Mouse (Mus musculus) MEL (cell line): ENCODE data around the gene Vmn1r149.
"Not testable (repeated sequence)": the region's sequence is repeated elsewhere in the genome, so short reads cannot be mapped to it uniquely, and the experiment has no call there.

Experiments used
- BHLHE40 ChIP-seq: IDR thresholded peaks from 2 replicates; pipeline ENCODE4 v1.6.1; 2012; ENCODE audit warnings: low read depth, mild to moderate bottlenecking, inconsistent platforms, low read length, improper control_type of control experiment, borderline replicate concordance
- CTCF ChIP-seq, 3 experiments: IDR thresholded peaks in 2 of 3; conservative IDR thresholded peaks in 1 of 3; 2 replicates each; pipeline ENCODE4 v1.5.1; 2011 to 2012; ENCODE audit warnings: low read length in 3 of 3, low read depth in 2 of 3, mild to moderate bottlenecking in 2 of 3, improper control_type of control experiment in 1 of 3, inconsistent platforms in 1 of 3, mixed read lengths in 1 of 3, moderate library complexity in 1 of 3; ENCODE audit not compliant: control insufficient read depth in 1 of 3, insufficient read depth in 1 of 3, poor library complexity in 1 of 3, severe bottlenecking in 1 of 3
- EP300 ChIP-seq, 2 experiments: IDR thresholded peaks; 2 replicates each; pipeline ENCODE4 v1.6.1; 2011; ENCODE audit warnings: improper control_type of control experiment in 2 of 2, low read length in 2 of 2, low read depth in 1 of 2, mild to moderate bottlenecking in 1 of 2
- GATA1 ChIP-seq: IDR thresholded peaks from 2 replicates; pipeline ENCODE4 v1.6.1; 2011; ENCODE audit warnings: low read depth, low read length, improper control_type of control experiment
- MAZ ChIP-seq: IDR thresholded peaks from 2 replicates; pipeline ENCODE4 v1.6.1; 2012; ENCODE audit warnings: low read depth, mild to moderate bottlenecking, inconsistent platforms, low read length, improper control_type of control experiment
- POLR2A ChIP-seq, 2 experiments: IDR thresholded peaks; 2 replicates each; pipeline ENCODE4 v1.6.1; 2011 to 2012; ENCODE audit warnings: low read length in 2 of 2, mild to moderate bottlenecking in 2 of 2, control low read depth in 1 of 2, improper control_type of control experiment in 1 of 2, low read depth in 1 of 2, moderate library complexity in 1 of 2; ENCODE audit not compliant: control insufficient read depth in 1 of 2, insufficient read depth in 1 of 2, poor library complexity in 1 of 2
- RCOR1 ChIP-seq: IDR thresholded peaks from 2 replicates; pipeline ENCODE4 v1.6.1; 2012; ENCODE audit warnings: low read depth, mild to moderate bottlenecking, inconsistent platforms, low read length, improper control_type of control experiment
- TCF12 ChIP-seq: IDR thresholded peaks from 2 replicates; pipeline ENCODE4 v1.6.1; 2014; ENCODE audit warnings: low read depth, mild to moderate bottlenecking, inconsistent platforms, low read length, improper control_type of control experiment, moderate library complexity
- UBTF ChIP-seq: IDR thresholded peaks from 2 replicates; pipeline ENCODE4 v1.6.1; 2012; ENCODE audit warnings: low read depth, mild to moderate bottlenecking, inconsistent platforms, low read length, improper control_type of control experiment, moderate library complexity, borderline replicate concordance; ENCODE audit not compliant: insufficient read depth
- USF1 ChIP-seq: IDR thresholded peaks from 2 replicates; pipeline ENCODE4 v1.6.1; 2014; ENCODE audit warnings: low read depth, mild to moderate bottlenecking, inconsistent platforms, low read length, improper control_type of control experiment, moderate library complexity
- USF2 ChIP-seq, 2 experiments: IDR thresholded peaks; 2 replicates each; pipeline ENCODE4 v1.6.1; 2011 to 2012; ENCODE audit warnings: improper control_type of control experiment in 2 of 2, low read length in 2 of 2, borderline replicate concordance in 1 of 2, inconsistent platforms in 1 of 2, low read depth in 1 of 2, mild to moderate bottlenecking in 1 of 2; ENCODE audit not compliant: insufficient read depth in 1 of 2

- not testable (repeated sequence) for TF ChIP-seq CTCF (IDR thresholded peaks at IDR 0.05 in 2 of 3, conservative IDR thresholded peaks at IDR 0.05 in 1 of 3; ENCODE audit: control insufficient read depth in 1 of 3, insufficient read depth in 1 of 3, low read depth in 2 of 3, low read length in 3 of 3, poor library complexity in 1 of 3, severe bottlenecking in 1 of 3); RCOR1; BHLHE40; GATA1; MAZ; USF1; USF2 (IDR thresholded peaks at IDR 0.05; ENCODE audit: borderline replicate concordance in 1 of 2, insufficient read depth in 1 of 2, low read depth in 1 of 2, low read length in 2 of 2); EP300 (IDR thresholded peaks at IDR 0.05; ENCODE audit: low read depth in 1 of 2, low read length in 2 of 2); POLR2A (IDR thresholded peaks at IDR 0.05; ENCODE audit: control insufficient read depth in 1 of 2, insufficient read depth in 1 of 2, low read depth in 1 of 2, low read length in 2 of 2, poor library complexity in 1 of 2); TCF12; UBTF
These were observed 24.7 kb downstream of the Vmn1r149 start, which contains the start of gene Vmn1r148 for GRCm38 (mm10) chr7:22413283-22413682.
